Mouse (Mus musculus) brain, adult 2 months (tissue): ENCODE results near the gene Mreg.

Source experiments
- DNase-seq: peaks from one replicate; pipeline ENCODE4 v3.0.0; 2011; ENCODE audit warnings: low read depth, low spot score

The Mreg gene

DNA sequence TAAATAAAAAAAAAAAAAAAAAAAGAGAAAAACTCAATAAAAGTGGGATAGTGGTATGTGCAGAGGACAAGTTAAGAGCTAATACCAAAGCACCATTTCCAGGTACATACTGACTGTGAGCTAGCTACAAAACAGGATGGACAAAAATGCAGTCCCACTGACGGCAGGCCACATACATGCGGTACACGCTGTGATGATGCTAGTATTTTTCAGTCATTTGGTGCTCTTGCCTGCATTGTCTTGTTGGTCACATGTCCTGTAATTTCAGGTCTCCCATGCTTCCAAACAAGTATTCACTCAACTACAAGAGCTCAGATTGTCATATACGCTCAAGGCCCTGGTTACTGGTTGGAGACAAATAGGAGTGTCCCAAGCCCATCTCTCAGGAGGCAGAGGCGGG is 15.4 kb upstream of the Mreg start:
- DNase-seq, result no peak

- DNase-seq, result no peak
Measured at GRCm38 (mm10) chr1:72226887-72227481, 14.9 kb upstream of the Mreg start.

DNA sequence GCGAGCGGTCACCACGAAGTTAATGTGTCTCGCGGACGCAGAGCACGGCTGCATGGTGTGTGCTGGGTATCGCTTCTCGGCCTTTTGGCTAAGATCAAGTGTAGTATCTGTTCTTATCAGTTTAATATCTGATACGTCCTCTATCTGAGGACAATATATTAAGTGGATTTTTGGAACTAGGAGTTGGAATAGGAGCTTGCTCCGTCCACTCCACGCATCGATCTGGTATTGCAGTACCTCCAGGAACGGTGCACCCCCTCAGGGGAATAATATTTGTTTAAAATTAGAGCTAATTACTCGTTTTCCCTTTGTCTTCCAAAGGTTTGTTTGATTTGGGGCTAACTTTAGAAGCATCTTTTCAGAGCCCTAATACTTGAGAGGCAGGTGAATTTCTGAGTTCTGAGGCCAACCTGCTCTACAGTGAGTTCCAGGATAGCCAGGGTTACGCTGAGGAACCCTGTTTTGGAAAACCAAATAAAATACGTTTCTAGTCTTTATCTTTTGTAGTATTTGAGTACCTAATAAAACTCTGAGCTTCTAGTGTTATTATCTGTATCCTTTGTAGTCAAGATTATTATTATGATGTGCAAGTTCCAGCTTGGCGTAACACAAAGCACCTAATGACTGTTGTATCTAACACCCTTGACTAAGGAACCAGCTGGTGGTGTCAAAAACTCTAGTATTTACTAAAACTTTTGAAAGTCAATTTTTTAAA is 14.2 kb upstream of the Mreg start:
- DNase-seq, result peak; percentile 90

DNA sequence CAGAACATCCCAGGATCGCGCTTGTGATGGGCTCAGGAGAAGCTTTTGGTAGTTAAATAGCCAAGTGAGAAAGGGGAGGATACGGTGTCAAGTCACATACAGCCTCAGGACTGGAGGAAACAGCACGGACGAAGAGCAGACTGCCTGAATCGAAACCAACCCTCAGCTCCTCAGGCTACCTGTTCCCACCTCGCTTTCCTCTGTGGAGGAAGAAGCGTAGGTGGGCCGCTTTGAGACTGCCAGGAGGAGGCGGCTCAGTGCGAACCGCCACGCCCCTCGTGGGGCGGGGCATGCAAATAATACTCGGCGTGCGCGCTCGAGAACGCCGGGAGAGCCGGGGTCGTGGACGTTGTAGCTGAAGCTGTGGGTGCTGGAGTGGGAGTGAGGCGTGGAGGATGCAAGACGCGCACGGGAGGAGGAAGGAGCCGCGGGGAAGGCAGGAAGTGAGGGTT is 13.6 kb upstream of the Mreg start:
- DNase-seq, result peak; percentile 94

GRCm38 (mm10) chr1:72225054-72225718 is 13.1 kb upstream of the Mreg start:
- peak; percentile 38 for DNase-seq

- DNase-seq, result peak; percentile 95
Measured at GRCm38 (mm10) chr1:72220008-72220407, 7.9 kb upstream of the Mreg start.

GRCm38 (mm10) chr1:72219116-72219515 is 7.0 kb upstream of the Mreg start:
- DNase-seq, result no peak

- no peak for DNase-seq
Measured at GRCm38 (mm10) chr1:72218626-72219025, 6.5 kb upstream of the Mreg start.

GRCm38 (mm10) chr1:72216761-72217160 is 4.7 kb upstream of the Mreg start:
- DNase-seq, result no peak

DNA sequence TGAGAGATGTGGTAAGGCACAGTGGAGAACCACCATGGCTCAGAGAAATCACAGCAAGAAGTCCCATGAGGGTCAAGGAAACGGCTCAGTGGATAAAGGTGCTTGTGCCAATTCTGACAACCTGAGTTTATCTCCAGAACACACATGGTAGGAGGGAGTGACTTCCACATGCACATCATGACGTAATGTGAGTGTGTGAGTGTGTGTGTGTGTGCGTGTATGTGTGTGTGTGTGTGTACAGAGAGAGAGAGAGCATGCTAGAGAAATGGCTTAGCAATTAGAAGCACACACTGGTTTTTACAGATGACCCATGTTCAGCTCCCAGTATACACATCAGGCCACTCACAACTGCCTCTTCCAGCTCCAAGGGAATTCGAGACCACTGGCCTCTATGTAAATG is 3.1 kb upstream of the Mreg start:
- no peak for DNase-seq

GRCm38 (mm10) chr1:72214470-72214961 is 2.4 kb upstream of the Mreg start:
- DNase-seq, result peak; percentile 94

DNA sequence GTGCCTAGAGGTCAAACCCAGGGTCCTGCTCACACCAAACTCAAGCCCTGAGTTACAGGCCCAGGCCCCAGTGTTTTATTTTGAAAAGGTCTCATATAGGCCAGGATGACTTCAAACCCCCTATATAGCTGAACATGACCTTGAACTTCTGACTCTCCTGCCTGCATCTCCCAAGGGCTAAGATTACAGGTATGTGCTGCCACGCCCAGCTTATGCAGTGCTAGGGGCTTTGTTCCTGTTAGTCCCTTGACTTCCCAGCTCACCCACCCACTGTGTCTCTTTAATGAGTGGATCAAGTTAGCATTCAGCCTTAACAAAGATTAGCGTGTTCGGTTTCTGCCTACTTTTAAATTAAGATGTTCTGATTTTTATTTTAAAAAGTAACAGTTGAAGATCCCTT is 1.8 kb upstream of the Mreg start:
- no peak for DNase-seq

GRCm38 (mm10) chr1:72210803-72211679 is 1.1 kb downstream of the Mreg start:
- DNase-seq, result peak; percentile 85

DNA sequence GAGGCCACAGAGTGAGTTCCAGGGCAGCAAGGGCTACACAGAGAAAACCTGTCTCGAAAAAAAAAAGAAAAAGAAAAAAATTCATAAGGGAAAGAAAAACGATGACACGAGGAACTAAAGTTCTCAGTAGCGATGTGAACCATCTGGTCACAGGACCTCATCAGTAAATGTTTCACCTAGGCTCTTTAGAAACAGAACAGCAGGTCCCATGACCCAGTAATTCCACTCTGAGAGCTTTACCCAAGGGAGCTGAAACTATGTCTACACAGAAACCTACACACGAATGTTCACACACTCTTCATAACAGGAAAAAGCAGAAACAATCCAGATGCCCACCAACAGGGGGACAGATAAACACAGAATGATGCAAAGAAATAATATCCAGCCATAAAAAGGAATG is 4.0 kb downstream of the Mreg start:
- DNase-seq, result no peak

DNA sequence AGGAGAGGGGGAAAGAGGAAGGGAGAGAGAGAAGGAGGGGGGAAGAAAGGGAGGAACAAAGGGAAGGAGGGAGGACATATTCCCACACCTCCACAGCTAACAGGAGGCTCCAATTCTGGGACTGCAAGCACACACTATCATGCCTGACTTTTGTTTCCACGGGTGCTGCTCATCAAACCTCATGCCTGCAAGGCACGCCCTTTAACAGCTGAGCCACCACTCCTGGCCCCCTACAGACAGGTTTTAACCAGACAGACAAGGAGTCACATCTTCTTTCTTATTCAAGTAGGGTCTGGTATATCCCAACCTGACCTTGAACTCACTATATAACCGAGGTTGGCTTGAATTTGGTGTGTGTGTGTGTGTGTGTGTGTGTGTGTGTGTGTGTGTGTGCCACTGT is 7.0 kb downstream of the Mreg start:
- DNase-seq, result no peak

DNA sequence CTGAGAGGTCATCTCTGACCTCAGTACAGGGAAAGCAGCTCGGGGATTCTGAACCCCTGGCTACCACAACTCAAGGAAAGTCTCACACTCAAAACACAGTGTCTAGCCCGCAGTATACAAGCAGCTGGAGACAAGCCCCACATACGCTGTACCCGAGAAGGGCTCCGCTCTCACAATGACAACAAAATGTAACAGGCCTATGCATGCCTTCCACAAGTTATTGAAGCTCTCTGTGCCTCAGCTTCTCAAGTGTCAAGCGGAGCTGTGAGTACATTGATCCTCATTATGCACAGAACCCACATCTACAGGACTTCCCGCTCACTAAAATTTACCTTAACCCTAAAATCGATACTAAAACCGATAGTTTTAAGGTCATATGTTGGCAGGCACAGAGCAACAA is 8.9 kb downstream of the Mreg start:
- DNase-seq, result no peak

DNA sequence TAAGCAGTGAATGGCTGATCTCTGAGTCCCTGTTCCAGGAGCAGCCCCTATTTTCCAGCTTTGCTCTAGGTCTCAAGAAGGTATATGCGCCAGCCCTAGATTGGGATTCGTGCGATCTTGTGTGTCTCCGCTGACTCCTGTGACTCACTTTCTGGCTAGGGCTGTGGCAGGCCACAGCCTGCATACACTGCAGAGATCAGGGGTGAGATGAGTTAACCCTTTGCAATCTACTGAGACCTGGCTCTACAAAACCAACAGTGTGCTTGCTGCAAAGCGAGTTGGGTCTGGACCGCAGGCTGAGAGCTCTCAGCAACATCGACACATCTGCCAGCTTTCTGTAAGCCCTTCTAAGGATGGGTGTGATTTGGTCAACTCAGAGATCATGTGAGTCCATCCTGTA is 9.4 kb downstream of the Mreg start:
- DNase-seq, result no peak

- no peak for DNase-seq
Measured at GRCm38 (mm10) chr1:72202068-72202467, 10.0 kb downstream of the Mreg start.

DNA sequence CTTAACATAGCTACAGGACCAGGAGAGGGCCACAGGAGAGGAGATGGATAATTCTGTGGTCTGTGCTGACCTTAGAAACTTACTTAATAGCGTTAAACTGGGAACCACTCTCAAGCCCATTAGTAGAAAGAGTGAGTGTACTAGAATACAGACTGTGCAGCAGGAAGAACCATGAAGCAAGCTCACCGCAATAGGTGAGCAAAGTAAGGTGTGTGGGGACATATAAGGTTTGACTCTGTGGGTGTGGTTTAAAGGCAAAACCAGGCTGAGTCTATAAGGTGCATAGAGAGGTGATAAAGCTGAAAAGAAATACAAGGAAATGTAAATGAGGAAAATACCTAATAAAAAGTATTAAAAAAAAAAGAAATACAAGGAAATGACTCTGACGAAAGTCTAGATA is 11.0 kb downstream of the Mreg start:
- no peak for DNase-seq

- DNase-seq, result no peak
Measured at GRCm38 (mm10) chr1:72198142-72198806, 13.8 kb downstream of the Mreg start.

DNA sequence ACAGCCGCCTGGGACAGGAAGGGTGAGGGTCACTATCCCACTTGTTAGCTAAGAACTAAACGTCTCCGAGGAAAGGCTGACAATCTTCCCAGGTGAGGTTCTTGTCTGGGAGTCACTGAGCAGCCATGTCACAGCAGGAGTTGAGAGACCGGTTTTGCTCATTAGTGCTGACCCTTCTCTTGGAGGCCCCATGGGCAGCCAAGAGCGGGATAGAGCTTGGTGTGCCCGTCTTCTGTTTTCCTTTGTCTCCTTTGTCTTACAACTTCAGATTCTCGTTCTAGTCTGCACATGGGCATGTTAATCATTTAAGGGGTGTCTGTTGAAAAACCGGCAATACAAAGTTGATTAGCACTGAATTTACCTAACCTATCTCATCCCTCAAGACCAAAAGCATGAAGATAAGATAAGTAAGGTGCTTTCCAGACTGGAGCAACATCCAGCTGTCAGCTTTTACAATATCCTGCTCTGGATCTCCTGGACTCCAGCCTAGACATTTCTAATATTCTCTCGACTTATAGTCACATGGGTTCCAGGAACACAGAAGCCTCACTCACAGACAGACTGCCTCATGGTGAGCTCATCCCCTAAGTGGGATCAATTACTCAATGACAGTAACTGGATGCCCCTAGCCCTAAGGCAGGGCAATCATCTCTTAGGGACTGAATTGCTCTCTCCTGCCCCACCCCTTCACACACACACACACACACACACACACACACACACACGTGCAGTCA is 15.3 kb downstream of the Mreg start:
- no peak for DNase-seq
